Mouse (Mus musculus): ENCODE measurements around the gene Nccrp1. TPM values are rescaled to one million over a fixed set of nuclear protein-coding genes. Genes with fewer than 3 reads are reported as not detected.

Nccrp1 gene
- total and polyA plus RNA-seq, 3 experiments, result not detected

- Histone ChIP-seq H3K27ac (no peak overlapping the region), H3K36me3 (ENCODE audit: control insufficient read depth, insufficient read depth, low read length) (no peaks in the 10 kb centered on the region), H3K9ac (ENCODE audit: low read depth, low read length) (no peak overlapping the region), H3K79me2 (replicated peaks; ENCODE audit: control insufficient read depth, insufficient read depth, low read length) (no peaks in the 10 kb centered on the region), H3K27me3 (ENCODE audit: control insufficient read depth, insufficient read depth, low read length) (no peaks in the 10 kb centered on the region), H3K4me1 (ENCODE audit: control insufficient read depth, insufficient read depth, low read length) (peaks cover under 1% of the 10 kb centered on the region), H3K4me3 (no peak overlapping the region)
- no peak for DNase-seq
- 88% methylated on average over 5 of the region's 5 CpGs for WGBS
- intact Hi-C loops (cut with DNase I), result no loop called here
- no peak for TF ChIP-seq CTCF (IDR thresholded peaks at IDR 0.05)
- TF ChIP-seq EP300 (IDR thresholded peaks at IDR 0.05; ENCODE audit: insufficient read depth, low read depth, low read length), result no peak
- no peak for TF ChIP-seq POLR2A (IDR thresholded peaks at IDR 0.05; ENCODE audit: insufficient read depth, low read depth, low read length)
Observed at GRCm38 (mm10) chr7:28572689-28573088, 25.6 kb upstream of the Nccrp1 start.

GRCm38 (mm10) chr7:28570982-28571682 is 24.1 kb upstream of the Nccrp1 start:
- Histone ChIP-seq H3K9ac (ENCODE audit: low read depth, low read length) (no peak overlapping the region), H3K27ac (no peak overlapping the region), H3K79me2 (replicated peaks; ENCODE audit: control insufficient read depth, insufficient read depth, low read length) (no peaks in the 10 kb centered on the region), H3K27me3 (ENCODE audit: control insufficient read depth, insufficient read depth, low read length) (no peaks in the 10 kb centered on the region), H3K4me3 (no peak overlapping the region), H3K4me1 (ENCODE audit: control insufficient read depth, insufficient read depth, low read length) (no peaks in the 10 kb centered on the region; the same call in 1 of the 2 replicates), H3K36me3 (ENCODE audit: control insufficient read depth, insufficient read depth, low read length) (no peaks in the 10 kb centered on the region)
- 39% methylated on average over 5 of the region's 5 CpGs for WGBS
- DNase-seq, result no peak
- TF ChIP-seq CTCF (IDR thresholded peaks at IDR 0.05), result no peak
- TF ChIP-seq POLR2A (IDR thresholded peaks at IDR 0.05; ENCODE audit: insufficient read depth, low read depth, low read length), result no peak
- no peak for TF ChIP-seq EP300 (IDR thresholded peaks at IDR 0.05; ENCODE audit: insufficient read depth, low read depth, low read length)
- intact Hi-C loops (cut with DNase I), result no loop called here

GRCm38 (mm10) chr7:28570291-28570981 is 23.4 kb upstream of the Nccrp1 start:
- no peaks in the 10 kb centered on the region for H3K27me3 ChIP-seq (ENCODE audit: control insufficient read depth, insufficient read depth, low read length)
- H3K27ac ChIP-seq, result peak overlapping the region; percentile 20; the same call in 1 of the 2 replicates
- 46% methylated on average over 12 of the region's 12 CpGs for WGBS
- no peaks in the 10 kb centered on the region for H3K79me2 ChIP-seq (replicated peaks; ENCODE audit: control insufficient read depth, insufficient read depth, low read length)
- intact Hi-C loops (cut with DNase I), result no loop called here
- peak in 1 of 2 experiments; percentile 56 for DNase-seq
- no peaks in the 10 kb centered on the region for H3K36me3 ChIP-seq (ENCODE audit: control insufficient read depth, insufficient read depth, low read length)
- TF ChIP-seq CTCF (IDR thresholded peaks at IDR 0.05), result no peak
- no peak for TF ChIP-seq EP300 (IDR thresholded peaks at IDR 0.05; ENCODE audit: insufficient read depth, low read depth, low read length)
- no peak for TF ChIP-seq POLR2A (IDR thresholded peaks at IDR 0.05; ENCODE audit: insufficient read depth, low read depth, low read length)
- no peak overlapping the region for H3K9ac ChIP-seq (ENCODE audit: low read depth, low read length)
- H3K4me3 ChIP-seq, result no peak overlapping the region
- no peaks in the 10 kb centered on the region; the same call in 1 of the 2 replicates for H3K4me1 ChIP-seq (ENCODE audit: control insufficient read depth, insufficient read depth, low read length)

GRCm38 (mm10) chr7:28568253-28568652 is 21.2 kb upstream of the Nccrp1 start:
- Histone ChIP-seq H3K4me3 (no peak overlapping the region), H3K36me3 (ENCODE audit: control insufficient read depth, insufficient read depth, low read length) (no peaks in the 10 kb centered on the region)

GRCm38 (mm10) chr7:28567539-28567938 is 20.5 kb upstream of the Nccrp1 start:
- WGBS, result 82% methylated on average over 4 of the region's 4 CpGs
- H3K27me3 ChIP-seq (ENCODE audit: control insufficient read depth, insufficient read depth, low read length), result no peaks in the 10 kb centered on the region
- intact Hi-C loops (cut with DNase I), result no loop called here
- no peak overlapping the region for H3K9ac ChIP-seq (ENCODE audit: low read depth, low read length)
- H3K27ac ChIP-seq, result no peak overlapping the region
- no peaks in the 10 kb centered on the region for H3K79me2 ChIP-seq (replicated peaks; ENCODE audit: control insufficient read depth, insufficient read depth, low read length)
- H3K4me3 ChIP-seq, result no peak overlapping the region
- TF ChIP-seq CTCF (IDR thresholded peaks at IDR 0.05) (no peak), EP300 (IDR thresholded peaks at IDR 0.05; ENCODE audit: insufficient read depth, low read depth, low read length) (no peak), POLR2A (IDR thresholded peaks at IDR 0.05; ENCODE audit: insufficient read depth, low read depth, low read length) (no peak)
- no peaks in the 10 kb centered on the region for H3K36me3 ChIP-seq (ENCODE audit: control insufficient read depth, insufficient read depth, low read length)
- DNase-seq, result no peak
- no peaks in the 10 kb centered on the region; the same call in 1 of the 2 replicates for H3K4me1 ChIP-seq (ENCODE audit: control insufficient read depth, insufficient read depth, low read length)

More at GRCm38 (mm10) chr7:28568253-28568652, 21.2 kb upstream of the Nccrp1 start:
- intact Hi-C loops (cut with DNase I), result loop anchor here (1.0 kb wide), 2 partner anchors 33 to 122 kb away; no protein-coding TSS in a partner anchor
- peak; percentile 59 to 65 for DNase-seq
- Histone ChIP-seq H3K79me2 (replicated peaks; ENCODE audit: control insufficient read depth, insufficient read depth, low read length) (no peaks in the 10 kb centered on the region), H3K4me1 (ENCODE audit: control insufficient read depth, insufficient read depth, low read length) (no peaks in the 10 kb centered on the region; the same call in 1 of the 2 replicates), H3K27me3 (ENCODE audit: control insufficient read depth, insufficient read depth, low read length) (no peaks in the 10 kb centered on the region), H3K27ac (no peak overlapping the region), H3K9ac (ENCODE audit: low read depth, low read length) (no peak overlapping the region)
- no peak for TF ChIP-seq EP300 (IDR thresholded peaks at IDR 0.05; ENCODE audit: insufficient read depth, low read depth, low read length)
- peak; percentile 91 for TF ChIP-seq CTCF (IDR thresholded peaks at IDR 0.05)

DNA sequence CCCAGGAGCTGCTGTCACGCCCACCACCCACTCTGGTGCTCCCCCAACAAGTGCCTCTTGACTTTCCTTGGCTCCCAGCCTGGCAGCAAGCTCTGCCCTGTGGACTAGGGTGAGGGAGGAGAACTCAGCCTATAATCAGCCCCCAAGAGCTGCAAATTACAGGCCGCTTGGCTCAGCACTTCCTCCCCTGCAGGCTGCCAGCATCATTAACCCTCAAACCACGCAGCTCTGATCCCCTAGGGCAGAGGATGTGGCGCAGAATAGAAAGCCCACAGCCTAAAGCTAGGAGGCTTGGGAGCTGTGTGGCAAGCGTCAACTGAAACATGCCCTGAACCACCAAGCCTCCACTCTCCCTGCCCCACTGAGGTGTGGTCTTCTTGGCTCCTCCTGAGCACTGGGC is 18.4 kb upstream of the Nccrp1 start:
- WGBS, result 84% methylated on average over 5 of the region's 5 CpGs
- H3K27me3 ChIP-seq (ENCODE audit: control insufficient read depth, insufficient read depth, low read length), result no peaks in the 10 kb centered on the region
- no peaks in the 10 kb centered on the region for H3K4me1 ChIP-seq (ENCODE audit: control insufficient read depth, insufficient read depth, low read length)
- H3K4me3 ChIP-seq, result no peak overlapping the region
- no peak overlapping the region for H3K27ac ChIP-seq
- H3K36me3 ChIP-seq (ENCODE audit: control insufficient read depth, insufficient read depth, low read length), result no peaks in the 10 kb centered on the region
- no peak overlapping the region for H3K9ac ChIP-seq (ENCODE audit: low read depth, low read length)
- TF ChIP-seq POLR2A (IDR thresholded peaks at IDR 0.05; ENCODE audit: insufficient read depth, low read depth, low read length), result no peak
- TF ChIP-seq EP300 (IDR thresholded peaks at IDR 0.05; ENCODE audit: insufficient read depth, low read depth, low read length), result no peak
- TF ChIP-seq CTCF (IDR thresholded peaks at IDR 0.05), result no peak
- no peaks in the 10 kb centered on the region for H3K79me2 ChIP-seq (replicated peaks; ENCODE audit: control insufficient read depth, insufficient read depth, low read length)
- intact Hi-C loops (cut with DNase I), result no loop called here
- DNase-seq, result no peak

All from heart, adult 2 months (tissue).